Mouse (Mus musculus): ENCODE data around the gene 1700029H14Rik. TPM values are rescaled to one million over a fixed set of nuclear protein-coding genes. Genes with fewer than 3 reads are reported as not detected.

1700029H14Rik gene
- polyA plus RNA-seq, 1 experiment from 2014 or later, result not detected

DNA sequence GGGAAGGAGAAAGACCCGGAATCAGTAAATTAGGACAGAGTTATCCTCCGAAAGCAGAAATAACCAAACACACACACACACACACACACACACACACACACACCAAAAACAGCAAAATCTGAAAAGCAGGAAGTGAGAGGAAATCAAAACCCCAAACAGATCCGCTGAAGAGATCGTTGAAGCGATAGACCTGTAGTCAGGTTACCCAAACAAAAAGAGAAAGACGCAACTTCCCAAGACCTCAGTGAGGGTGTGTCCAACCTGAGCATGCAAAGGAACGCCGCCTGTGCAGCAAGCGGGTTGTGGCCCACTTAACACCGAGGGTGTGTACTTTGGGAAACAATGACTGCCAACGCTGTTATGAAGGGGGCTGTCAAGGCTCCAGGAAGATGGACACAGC is 38.9 kb upstream of the 1700029H14Rik start:
- Histone ChIP-seq H3K4me3 (ENCODE audit: low read depth, low read length) (no peak overlapping the region), H3K27me3 (replicated peaks; ENCODE audit: control insufficient read depth, insufficient read depth, low read length) (no peaks in the 10 kb centered on the region), H3K4me1 (replicated peaks; ENCODE audit: control insufficient read depth, insufficient read depth, low read length) (no peaks in the 10 kb centered on the region), H3K36me3 (ENCODE audit: control insufficient read depth, insufficient read depth) (peaks cover 22% of the 10 kb centered on the region; the same call in 1 of the 2 replicates), H3K27ac (ENCODE audit: low read depth, low read length) (no peak overlapping the region), H3K9me3 (ENCODE audit: control insufficient read depth) (no peaks in the 10 kb centered on the region), H3K9ac (ENCODE audit: low read depth, low read length) (no peak overlapping the region), H3K4me2 (replicated peaks; ENCODE audit: low read depth) (no peak overlapping the region)
- no peak for ATAC-seq
- TF ChIP-seq CTCF (IDR thresholded peaks at IDR 0.05; ENCODE audit: low read depth), result no peak
- 70% methylated on average over 11 of the region's 11 CpGs for WGBS

DNA sequence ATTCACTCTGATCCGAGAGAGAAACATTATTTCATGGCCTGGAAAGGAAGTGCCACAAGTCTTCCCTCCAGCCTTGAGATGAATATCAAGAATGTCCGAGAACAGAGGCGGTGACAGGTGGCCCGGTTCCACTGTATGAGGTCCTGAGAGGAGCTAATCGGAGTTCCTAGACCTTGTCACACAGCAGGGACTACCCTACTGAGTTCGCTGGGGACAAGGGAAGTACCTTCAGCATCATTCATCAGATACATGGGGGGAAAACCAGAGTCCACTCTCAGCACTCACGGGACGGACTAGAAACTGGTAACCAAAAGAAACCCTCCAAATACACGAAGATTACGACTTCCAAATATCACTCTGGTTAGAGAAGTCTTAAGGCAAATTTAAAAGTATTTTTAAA is 38.5 kb upstream of the 1700029H14Rik start:
- ATAC-seq, result no peak
- WGBS, result 80% methylated on average over 10 of the region's 10 CpGs
- no peak overlapping the region for H3K27ac ChIP-seq (ENCODE audit: low read depth, low read length)
- H3K4me2 ChIP-seq (replicated peaks; ENCODE audit: low read depth), result no peak overlapping the region
- H3K9me3 ChIP-seq (ENCODE audit: control insufficient read depth), result no peaks in the 10 kb centered on the region
- H3K27me3 ChIP-seq (replicated peaks; ENCODE audit: control insufficient read depth, insufficient read depth, low read length), result no peaks in the 10 kb centered on the region
- no peak overlapping the region for H3K9ac ChIP-seq (ENCODE audit: low read depth, low read length)
- no peak for TF ChIP-seq CTCF (IDR thresholded peaks at IDR 0.05; ENCODE audit: low read depth)
- peaks cover 23% of the 10 kb centered on the region; the same call in 1 of the 2 replicates for H3K36me3 ChIP-seq (ENCODE audit: control insufficient read depth, insufficient read depth)
- H3K4me1 ChIP-seq (replicated peaks; ENCODE audit: control insufficient read depth, insufficient read depth, low read length), result no peaks in the 10 kb centered on the region
- no peak overlapping the region for H3K4me3 ChIP-seq (ENCODE audit: low read depth, low read length)

- Histone ChIP-seq H3K36me3 (ENCODE audit: control insufficient read depth, insufficient read depth) (peaks cover 23% of the 10 kb centered on the region; the same call in 1 of the 2 replicates), H3K9me3 (ENCODE audit: control insufficient read depth) (no peaks in the 10 kb centered on the region), H3K4me3 (ENCODE audit: low read depth, low read length) (no peak overlapping the region), H3K27ac (ENCODE audit: low read depth, low read length) (no peak overlapping the region), H3K4me1 (replicated peaks; ENCODE audit: control insufficient read depth, insufficient read depth, low read length) (no peaks in the 10 kb centered on the region), H3K9ac (ENCODE audit: low read depth, low read length) (no peak overlapping the region), H3K27me3 (replicated peaks; ENCODE audit: control insufficient read depth, insufficient read depth, low read length) (no peaks in the 10 kb centered on the region), H3K4me2 (replicated peaks; ENCODE audit: low read depth) (no peak overlapping the region)
- no peak for TF ChIP-seq CTCF (IDR thresholded peaks at IDR 0.05; ENCODE audit: low read depth)
- no peak for ATAC-seq
- 63% methylated on average over 7 of the region's 7 CpGs for WGBS
These were observed 37.9 kb upstream of the 1700029H14Rik start for GRCm38 (mm10) chr8:13600204-13600603.

- Histone ChIP-seq H3K9ac (ENCODE audit: low read depth, low read length) (no peak overlapping the region), H3K4me2 (replicated peaks; ENCODE audit: low read depth) (no peak overlapping the region), H3K9me3 (ENCODE audit: control insufficient read depth) (no peaks in the 10 kb centered on the region), H3K36me3 (ENCODE audit: control insufficient read depth, insufficient read depth) (peaks cover 9% of the 10 kb centered on the region; the same call in 1 of the 2 replicates), H3K4me1 (replicated peaks; ENCODE audit: control insufficient read depth, insufficient read depth, low read length) (0 out of 2 replicates have a peak, but pooled peaks cover 7% of the 10 kb centered on the region), H3K27me3 (replicated peaks; ENCODE audit: control insufficient read depth, insufficient read depth, low read length) (no peaks in the 10 kb centered on the region), H3K4me3 (ENCODE audit: low read depth, low read length) (no peak overlapping the region), H3K27ac (ENCODE audit: low read depth, low read length) (no peak overlapping the region)
- WGBS, result 83% methylated on average over 6 of the region's 6 CpGs
- no peak for ATAC-seq
- TF ChIP-seq CTCF (IDR thresholded peaks at IDR 0.05; ENCODE audit: low read depth), result no peak
These were observed 35.5 kb upstream of the 1700029H14Rik start for GRCm38 (mm10) chr8:13597777-13598176.

DNA sequence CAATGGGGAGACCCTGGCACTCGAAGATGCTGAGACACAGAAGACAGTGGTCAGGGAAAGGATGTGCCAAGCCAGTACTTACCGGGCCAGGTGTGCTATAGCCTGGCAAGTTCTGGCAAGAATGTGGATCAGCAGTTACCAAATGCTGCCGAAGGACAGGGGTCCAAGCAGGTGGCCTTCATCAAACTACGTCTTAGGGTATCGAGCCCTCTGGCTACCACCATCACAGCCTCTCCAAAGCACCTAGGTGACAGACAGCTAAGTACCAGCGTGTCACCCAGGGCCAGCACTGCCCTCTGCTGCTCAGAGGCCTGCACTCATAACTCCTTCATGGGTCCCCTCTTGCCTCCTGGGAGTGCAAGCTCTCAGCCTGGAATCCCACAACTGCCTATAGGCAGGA is 33.6 kb upstream of the 1700029H14Rik start:
- Histone ChIP-seq H3K4me1 (replicated peaks; ENCODE audit: control insufficient read depth, insufficient read depth, low read length) (0 out of 2 replicates have a peak, but pooled peaks cover 7% of the 10 kb centered on the region), H3K4me2 (replicated peaks; ENCODE audit: low read depth) (no peak overlapping the region), H3K27ac (ENCODE audit: low read depth, low read length) (no peak overlapping the region), H3K9ac (ENCODE audit: low read depth, low read length) (no peak overlapping the region), H3K27me3 (replicated peaks; ENCODE audit: control insufficient read depth, insufficient read depth, low read length) (no peaks in the 10 kb centered on the region), H3K4me3 (ENCODE audit: low read depth, low read length) (no peak overlapping the region), H3K9me3 (ENCODE audit: control insufficient read depth) (no peaks in the 10 kb centered on the region), H3K36me3 (ENCODE audit: control insufficient read depth, insufficient read depth) (peaks cover 9% of the 10 kb centered on the region; the same call in 1 of the 2 replicates)
- peak; percentile 55 for TF ChIP-seq CTCF (IDR thresholded peaks at IDR 0.05; ENCODE audit: low read depth)
- ATAC-seq, result no peak
- 90% methylated on average over 6 of the region's 6 CpGs for WGBS

GRCm38 (mm10) chr8:13594884-13595323 is 32.6 kb upstream of the 1700029H14Rik start:
- H3K4me1 ChIP-seq (replicated peaks; ENCODE audit: control insufficient read depth, insufficient read depth, low read length), result 0 out of 2 replicates have a peak, but pooled peaks cover 7% of the 10 kb centered on the region
- no peak overlapping the region for H3K27ac ChIP-seq (ENCODE audit: low read depth, low read length)
- TF ChIP-seq CTCF (IDR thresholded peaks at IDR 0.05; ENCODE audit: low read depth), result no peak
- no peak overlapping the region for H3K4me3 ChIP-seq (ENCODE audit: low read depth, low read length)
- peaks cover 12% of the 10 kb centered on the region; the same call in 1 of the 2 replicates for H3K36me3 ChIP-seq (ENCODE audit: control insufficient read depth, insufficient read depth)
- ATAC-seq, result no peak; the same call in 1 of the 2 replicates
- H3K27me3 ChIP-seq (replicated peaks; ENCODE audit: control insufficient read depth, insufficient read depth, low read length), result no peaks in the 10 kb centered on the region
- no peak overlapping the region; the same call in 1 of the 2 replicates for H3K4me2 ChIP-seq (replicated peaks; ENCODE audit: low read depth)
- 0 out of 2 replicates have a peak overlapping the region, but pooled peaks have one; percentile 11 for H3K9ac ChIP-seq (ENCODE audit: low read depth, low read length)
- no peaks in the 10 kb centered on the region for H3K9me3 ChIP-seq (ENCODE audit: control insufficient read depth)
- 39% methylated on average over 11 of the region's 11 CpGs for WGBS
